Mouse (Mus musculus): ENCODE data around the gene Ccl1. TPM values are rescaled to one million over a fixed set of nuclear protein-coding genes. Genes with fewer than 3 reads are reported as not detected.

The Ccl1 gene
- polyA plus RNA-seq, 1 experiment from 2014 or later, result not detected

DNA sequence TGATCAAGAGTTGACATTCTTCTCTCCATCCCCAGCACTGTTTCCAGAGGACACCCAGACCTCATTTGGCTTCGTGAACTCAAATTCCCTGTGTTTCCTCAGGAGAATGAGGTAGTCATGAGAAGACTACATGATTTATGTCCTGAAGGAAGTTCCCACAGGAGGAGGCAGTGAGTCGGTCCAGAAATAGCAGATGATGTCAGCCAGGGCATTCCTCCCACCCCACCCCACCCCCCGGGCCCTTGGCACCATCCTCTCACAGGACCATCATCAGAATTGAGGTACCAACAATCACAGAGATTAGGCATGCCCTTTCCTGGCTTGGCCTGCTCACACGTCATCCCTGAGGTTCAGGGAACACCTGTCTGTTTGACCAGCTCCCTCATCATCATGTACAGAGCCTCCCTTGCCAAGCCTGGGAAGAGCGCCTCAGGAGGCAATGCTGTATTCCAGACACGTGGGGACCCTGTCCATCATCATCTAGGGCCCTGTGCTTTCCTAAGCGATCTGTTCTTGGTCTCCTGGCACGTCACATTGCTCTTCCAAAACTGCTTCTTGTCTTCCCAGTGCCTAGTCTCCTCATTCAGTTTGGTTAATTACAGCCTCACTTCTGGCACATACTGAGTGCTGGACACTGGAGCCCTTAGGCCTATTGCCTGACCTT lies 31.2 kb downstream of the Ccl1 start:
- Histone ChIP-seq H3K9me3 (ENCODE audit: control insufficient read depth, low read length) (no peaks in the 10 kb centered on the region), H3K4me3 (ENCODE audit: low read length) (no peak overlapping the region), H3K4me1 (ENCODE audit: control insufficient read depth, insufficient read depth, low read depth, low read length) (no peaks in the 10 kb centered on the region), H3K36me3 (ENCODE audit: control insufficient read depth, insufficient read depth, low read length) (no peaks in the 10 kb centered on the region), H3K27ac (ENCODE audit: low read depth, low read length) (no peak overlapping the region), H3K27me3 (replicated peaks; ENCODE audit: control insufficient read depth, insufficient read depth, low read length) (no peaks in the 10 kb centered on the region), H3K9ac (ENCODE audit: low read depth, low read length) (no peak overlapping the region), H3K4me2 (ENCODE audit: low read length) (no peak overlapping the region)
- peak; percentile 86 for ATAC-seq
- 70% methylated on average over 8 of the region's 8 CpGs for WGBS

DNA sequence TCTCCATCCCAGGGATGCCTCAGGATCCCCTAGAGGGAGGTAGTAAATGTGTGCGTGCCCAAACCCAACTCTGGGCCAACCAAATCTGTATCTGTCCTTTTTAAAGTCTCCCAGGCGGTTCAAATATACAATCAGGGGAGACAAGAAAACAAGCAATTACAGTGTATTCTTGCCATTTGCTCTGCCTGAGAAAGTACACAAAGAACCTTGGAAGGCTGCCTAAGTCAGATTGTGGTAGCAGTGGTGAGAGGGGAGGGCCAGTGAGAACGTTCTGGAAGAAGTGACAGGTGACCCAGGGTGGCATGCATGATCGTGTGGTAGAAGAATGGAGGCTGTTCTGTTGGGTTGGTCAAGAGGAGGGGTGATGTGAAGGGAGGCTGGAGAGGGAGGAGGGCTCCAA lies 46.4 kb downstream of the Ccl1 start:
- no peak overlapping the region for H3K9ac ChIP-seq (ENCODE audit: low read depth, low read length)
- 30% methylated on average over 4 of the region's 4 CpGs for WGBS
- peaks cover 10% of the 10 kb centered on the region; the same call in 1 of the 2 replicates for H3K4me1 ChIP-seq (ENCODE audit: control insufficient read depth, insufficient read depth, low read depth, low read length)
- H3K4me3 ChIP-seq (ENCODE audit: low read length), result no peak overlapping the region
- ATAC-seq, result no peak
- H3K27me3 ChIP-seq (replicated peaks; ENCODE audit: control insufficient read depth, insufficient read depth, low read length), result 0 out of 2 replicates have a peak, but pooled peaks cover 2% of the 10 kb centered on the region
- no peaks in the 10 kb centered on the region for H3K9me3 ChIP-seq (ENCODE audit: control insufficient read depth, low read length)
- no peak overlapping the region for H3K27ac ChIP-seq (ENCODE audit: low read depth, low read length)
- H3K36me3 ChIP-seq (ENCODE audit: control insufficient read depth, insufficient read depth, low read length), result no peaks in the 10 kb centered on the region
- H3K4me2 ChIP-seq (ENCODE audit: low read length), result no peak overlapping the region

GRCm38 (mm10) chr11:82255601-82256000 lies 49.9 kb downstream of the Ccl1 start:
- H3K4me1 ChIP-seq (ENCODE audit: control insufficient read depth, insufficient read depth, low read depth, low read length), result peaks cover 16% of the 10 kb centered on the region
- no peak overlapping the region for H3K4me3 ChIP-seq (ENCODE audit: low read length)
- H3K36me3 ChIP-seq (ENCODE audit: control insufficient read depth, insufficient read depth, low read length), result no peaks in the 10 kb centered on the region
- WGBS, result 28% methylated on average over 4 of the region's 4 CpGs
- H3K27ac ChIP-seq (ENCODE audit: low read depth, low read length), result no peak overlapping the region
- no peak overlapping the region for H3K9ac ChIP-seq (ENCODE audit: low read depth, low read length)
- H3K4me2 ChIP-seq (ENCODE audit: low read length), result no peak overlapping the region
- peaks cover 2% of the 10 kb centered on the region; the same call in 1 of the 2 replicates for H3K27me3 ChIP-seq (replicated peaks; ENCODE audit: control insufficient read depth, insufficient read depth, low read length)
- H3K9me3 ChIP-seq (ENCODE audit: control insufficient read depth, low read length), result no peaks in the 10 kb centered on the region
- ATAC-seq, result peak; percentile 71

DNA sequence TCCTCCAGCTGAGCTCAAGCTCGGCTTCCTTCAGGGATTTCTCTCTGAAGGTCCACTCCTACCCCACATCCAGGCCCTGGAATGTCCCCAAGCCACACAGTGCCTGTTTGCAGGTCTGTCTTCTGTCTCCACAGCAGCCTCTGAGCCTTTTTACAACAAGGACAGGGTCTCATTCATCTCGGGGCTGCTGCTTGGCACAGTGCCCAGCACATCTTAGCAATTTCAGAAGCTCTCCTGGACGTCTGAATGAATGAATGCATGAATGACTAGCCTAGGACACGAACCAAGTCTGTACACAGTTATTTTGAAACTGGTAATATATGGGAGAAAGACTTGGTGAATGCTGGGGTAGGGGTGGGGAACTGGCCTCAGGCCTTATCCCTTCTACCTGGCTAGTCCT lies 52.1 kb downstream of the Ccl1 start:
- no peaks in the 10 kb centered on the region for H3K36me3 ChIP-seq (ENCODE audit: control insufficient read depth, insufficient read depth, low read length)
- no peak overlapping the region for H3K9ac ChIP-seq (ENCODE audit: low read depth, low read length)
- H3K9me3 ChIP-seq (ENCODE audit: control insufficient read depth, low read length), result no peaks in the 10 kb centered on the region
- peaks cover 16% of the 10 kb centered on the region for H3K4me1 ChIP-seq (ENCODE audit: control insufficient read depth, insufficient read depth, low read depth, low read length)
- peaks cover 2% of the 10 kb centered on the region; the same call in 1 of the 2 replicates for H3K27me3 ChIP-seq (replicated peaks; ENCODE audit: control insufficient read depth, insufficient read depth, low read length)
- ATAC-seq, result no peak
- no peak overlapping the region for H3K4me3 ChIP-seq (ENCODE audit: low read length)
- no peak overlapping the region for H3K4me2 ChIP-seq (ENCODE audit: low read length)
- no peak overlapping the region for H3K27ac ChIP-seq (ENCODE audit: low read depth, low read length)
- 19% methylated on average over 4 of the region's 4 CpGs for WGBS

DNA sequence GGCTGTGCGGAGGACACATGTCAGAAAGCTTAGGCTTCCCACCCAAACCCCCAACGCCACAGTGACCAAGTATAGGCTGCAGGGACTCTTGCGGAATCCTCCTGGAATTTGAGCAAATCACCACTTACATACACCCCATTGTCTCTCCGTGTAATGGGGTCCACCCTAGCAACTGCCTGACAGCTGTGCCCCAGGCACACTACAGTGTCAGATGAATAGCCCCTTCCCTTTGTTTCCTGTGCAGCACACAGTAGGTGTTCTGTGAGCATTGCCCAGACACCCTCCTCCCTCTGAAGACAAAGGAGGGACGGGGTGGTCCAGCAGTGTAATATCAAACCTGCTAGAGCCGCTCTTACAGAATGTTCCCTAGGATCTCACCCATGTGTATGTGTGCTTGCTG lies 54.2 kb downstream of the Ccl1 start:
- Histone ChIP-seq H3K9me3 (ENCODE audit: control insufficient read depth, low read length) (no peaks in the 10 kb centered on the region), H3K36me3 (ENCODE audit: control insufficient read depth, insufficient read depth, low read length) (no peaks in the 10 kb centered on the region), H3K4me3 (ENCODE audit: low read length) (no peak overlapping the region), H3K9ac (ENCODE audit: low read depth, low read length) (no peak overlapping the region), H3K4me2 (ENCODE audit: low read length) (no peak overlapping the region), H3K27ac (ENCODE audit: low read depth, low read length) (no peak overlapping the region), H3K27me3 (replicated peaks; ENCODE audit: control insufficient read depth, insufficient read depth, low read length) (no peaks in the 10 kb centered on the region; the same call in 1 of the 2 replicates), H3K4me1 (ENCODE audit: control insufficient read depth, insufficient read depth, low read depth, low read length) (peaks cover 16% of the 10 kb centered on the region)
- WGBS, result 35% methylated on average over 6 of the region's 6 CpGs
- no peak for ATAC-seq

- no peaks in the 10 kb centered on the region for H3K36me3 ChIP-seq (ENCODE audit: control insufficient read depth, insufficient read depth, low read length)
- 70% methylated on average over 6 of the region's 6 CpGs for WGBS
- H3K4me3 ChIP-seq (ENCODE audit: low read length), result no peak overlapping the region
- H3K4me2 ChIP-seq (ENCODE audit: low read length), result no peak overlapping the region
- H3K27me3 ChIP-seq (replicated peaks; ENCODE audit: control insufficient read depth, insufficient read depth, low read length), result no peaks in the 10 kb centered on the region; the same call in 1 of the 2 replicates
- ATAC-seq, result peak; percentile 58; the same call in 1 of the 2 replicates
- H3K27ac ChIP-seq (ENCODE audit: low read depth, low read length), result no peak overlapping the region
- H3K9me3 ChIP-seq (ENCODE audit: control insufficient read depth, low read length), result no peaks in the 10 kb centered on the region
- no peak overlapping the region for H3K9ac ChIP-seq (ENCODE audit: low read depth, low read length)
- H3K4me1 ChIP-seq (ENCODE audit: control insufficient read depth, insufficient read depth, low read depth, low read length), result peaks cover 12% of the 10 kb centered on the region
Measured at GRCm38 (mm10) chr11:82249945-82250344, 55.5 kb downstream of the Ccl1 start.

DNA sequence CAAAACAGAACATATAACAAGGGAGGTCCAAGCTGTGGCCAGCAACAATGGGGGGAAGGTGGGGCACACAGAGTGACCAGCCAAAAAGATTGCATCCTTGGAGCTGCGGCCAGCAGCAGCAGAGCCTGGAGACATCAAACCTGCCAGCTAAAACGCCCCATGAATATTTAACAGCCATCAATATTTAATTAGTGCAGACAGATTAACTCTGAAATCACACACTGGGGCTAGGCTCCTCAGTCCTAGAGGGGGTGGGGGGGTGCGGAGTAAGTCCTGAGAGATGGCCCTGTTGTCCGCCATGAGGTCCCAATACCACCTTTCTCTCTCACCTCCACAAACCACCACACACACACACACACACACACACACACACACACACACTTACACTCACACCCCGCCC lies 68.1 kb downstream of the Ccl1 start:
- no peaks in the 10 kb centered on the region for H3K9me3 ChIP-seq (ENCODE audit: control insufficient read depth, low read length)
- no peaks in the 10 kb centered on the region for H3K36me3 ChIP-seq (ENCODE audit: control insufficient read depth, insufficient read depth, low read length)
- no peak overlapping the region for H3K4me2 ChIP-seq (ENCODE audit: low read length)
- H3K27ac ChIP-seq (ENCODE audit: low read depth, low read length), result no peak overlapping the region
- H3K27me3 ChIP-seq (replicated peaks; ENCODE audit: control insufficient read depth, insufficient read depth, low read length), result no peaks in the 10 kb centered on the region
- H3K9ac ChIP-seq (ENCODE audit: low read depth, low read length), result no peak overlapping the region
- no peak overlapping the region for H3K4me3 ChIP-seq (ENCODE audit: low read length)
- peaks cover 9% of the 10 kb centered on the region for H3K4me1 ChIP-seq (ENCODE audit: control insufficient read depth, insufficient read depth, low read depth, low read length)
- WGBS, result 26% methylated on average over 5 of the region's 5 CpGs
- no peak for ATAC-seq

GRCm38 (mm10) chr11:82235551-82236207 lies 69.8 kb downstream of the Ccl1 start:
- no peaks in the 10 kb centered on the region for H3K36me3 ChIP-seq (ENCODE audit: control insufficient read depth, insufficient read depth, low read length)
- 37% methylated on average over 2 of the region's 2 CpGs for WGBS
- H3K4me2 ChIP-seq (ENCODE audit: low read length), result no peak overlapping the region
- H3K27me3 ChIP-seq (replicated peaks; ENCODE audit: control insufficient read depth, insufficient read depth, low read length), result no peaks in the 10 kb centered on the region; the same call in 1 of the 2 replicates
- H3K9me3 ChIP-seq (ENCODE audit: control insufficient read depth, low read length), result no peaks in the 10 kb centered on the region
- no peak overlapping the region for H3K27ac ChIP-seq (ENCODE audit: low read depth, low read length)
- ATAC-seq, result peak; percentile 85
- no peak overlapping the region for H3K4me3 ChIP-seq (ENCODE audit: low read length)
- H3K9ac ChIP-seq (ENCODE audit: low read depth, low read length), result no peak overlapping the region
- H3K4me1 ChIP-seq (ENCODE audit: control insufficient read depth, insufficient read depth, low read depth, low read length), result peaks cover 9% of the 10 kb centered on the region

DNA sequence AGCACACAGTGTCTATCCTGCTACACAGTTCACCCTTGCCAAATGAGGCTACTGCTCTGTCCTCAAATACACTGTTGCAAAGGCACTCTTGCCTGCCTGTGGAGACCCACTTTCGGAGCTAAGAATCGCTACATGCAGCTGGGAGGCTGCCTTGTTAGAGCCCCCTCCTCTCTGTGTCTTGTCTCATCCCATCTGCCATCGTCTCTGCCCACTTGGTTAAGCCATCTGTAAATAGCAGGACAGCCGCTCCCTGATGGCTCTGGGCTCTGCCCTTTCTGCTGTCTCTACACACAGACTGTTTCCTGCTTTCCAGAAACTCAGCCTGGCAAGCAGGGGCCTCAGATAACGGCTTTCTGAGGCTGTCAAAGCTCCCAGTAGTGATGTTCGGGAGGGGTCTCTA lies 71.5 kb downstream of the Ccl1 start:
- Histone ChIP-seq H3K4me2 (ENCODE audit: low read length) (no peak overlapping the region), H3K4me1 (ENCODE audit: control insufficient read depth, insufficient read depth, low read depth, low read length) (peaks cover 9% of the 10 kb centered on the region), H3K4me3 (ENCODE audit: low read length) (no peak overlapping the region), H3K27ac (ENCODE audit: low read depth, low read length) (no peak overlapping the region), H3K27me3 (replicated peaks; ENCODE audit: control insufficient read depth, insufficient read depth, low read length) (no peaks in the 10 kb centered on the region; the same call in 1 of the 2 replicates), H3K9ac (ENCODE audit: low read depth, low read length) (no peak overlapping the region), H3K36me3 (ENCODE audit: control insufficient read depth, insufficient read depth, low read length) (no peaks in the 10 kb centered on the region), H3K9me3 (ENCODE audit: control insufficient read depth, low read length) (no peaks in the 10 kb centered on the region)
- 59% methylated on average over 6 of the region's 6 CpGs for WGBS
- peak; percentile 21; the same call in 1 of the 2 replicates for ATAC-seq
